Mouse (Mus musculus) neural tube, embryonic 10.5 days (tissue): ENCODE data around the gene Klhdc8a.
"Not testable (repeated sequence)": the region's sequence is repeated elsewhere in the genome, so short reads cannot be mapped to it uniquely, and the experiment has no call there.

Experiments used
- DNase-seq: peaks from one replicate; pipeline ENCODE4 v3.0.0-alpha.2; 2017; ENCODE audit warnings: low spot score; ENCODE audit errors: extremely low spot score

Klhdc8a gene

GRCm38 (mm10) chr1:132343191-132343590 lies 44.8 kb downstream of the Klhdc8a start:
- DNase-seq = no peak

GRCm38 (mm10) chr1:132343656-132344055 lies 45.2 kb downstream of the Klhdc8a start:
- DNase-seq = no peak

- no peak for DNase-seq
Observed at GRCm38 (mm10) chr1:132345514-132345913, 47.1 kb downstream of the Klhdc8a start.

GRCm38 (mm10) chr1:132346134-132346851 lies 47.9 kb downstream of the Klhdc8a start:
- DNase-seq = no peak

- no peak for DNase-seq
Observed at GRCm38 (mm10) chr1:132346951-132347350, 48.5 kb downstream of the Klhdc8a start.

- no peak for DNase-seq
Observed at GRCm38 (mm10) chr1:132348401-132348800, 50.0 kb downstream of the Klhdc8a start.

GRCm38 (mm10) chr1:132349049-132349448 lies 50.6 kb downstream of the Klhdc8a start:
- not testable (repeated sequence) for DNase-seq

- DNase-seq = not testable (repeated sequence)
Observed at GRCm38 (mm10) chr1:132349601-132350000, 51.2 kb downstream of the Klhdc8a start.

GRCm38 (mm10) chr1:132351058-132351457 lies 52.6 kb downstream of the Klhdc8a start:
- DNase-seq = no peak

- no peak for DNase-seq
Observed at GRCm38 (mm10) chr1:132353389-132353788, 55.0 kb downstream of the Klhdc8a start.

GRCm38 (mm10) chr1:132354234-132354633 lies 55.8 kb downstream of the Klhdc8a start:
- no peak for DNase-seq

GRCm38 (mm10) chr1:132355162-132355601 lies 56.8 kb downstream of the Klhdc8a start:
- peak; percentile 29 for DNase-seq

- DNase-seq = peak; percentile 89
Observed at GRCm38 (mm10) chr1:132355841-132356242, 57.4 kb downstream of the Klhdc8a start.

GRCm38 (mm10) chr1:132356841-132357240 lies 58.4 kb downstream of the Klhdc8a start:
- DNase-seq = no peak
